Mouse (Mus musculus): Measurements from ENCODE around the gene Slc15a1. TPM values are rescaled to one million over a fixed set of nuclear protein-coding genes. Genes with fewer than 3 reads are reported as not detected.

The Slc15a1 gene
- polyA plus RNA-seq, 1 experiment from 2014 or later: not detected

GRCm38 (mm10) chr14:121462756-121463155 is 42.3 kb downstream of the Slc15a1 start:
- Histone ChIP-seq H3K4me3 (replicated peaks) (no peak overlapping the region), H3K4me1 (no peaks in the 10 kb centered on the region), H3K9me3 (replicated peaks) (no peaks in the 10 kb centered on the region), H3K27me3 (replicated peaks) (no peaks in the 10 kb centered on the region), H3K27ac (replicated peaks) (no peak overlapping the region), H3K36me3 (no peaks in the 10 kb centered on the region), H3K9ac (replicated peaks) (no peak overlapping the region), H3K4me2 (no peak overlapping the region)
- ATAC-seq (ENCODE audit: low FRiP score): no peak
- WGBS: 42% methylated on average over 5 of the region's 5 CpGs

GRCm38 (mm10) chr14:121460966-121461365 is 44.1 kb downstream of the Slc15a1 start:
- no peak overlapping the region for H3K27ac ChIP-seq (replicated peaks)
- no peak overlapping the region for H3K4me3 ChIP-seq (replicated peaks)
- H3K9ac ChIP-seq (replicated peaks): no peak overlapping the region
- H3K36me3 ChIP-seq: no peaks in the 10 kb centered on the region
- H3K27me3 ChIP-seq (replicated peaks): no peaks in the 10 kb centered on the region
- ATAC-seq (ENCODE audit: low FRiP score): no peak
- no peak overlapping the region for H3K4me2 ChIP-seq
- H3K9me3 ChIP-seq (replicated peaks): no peaks in the 10 kb centered on the region
- WGBS: 92% methylated on average over 3 of the region's 3 CpGs
- no peaks in the 10 kb centered on the region for H3K4me1 ChIP-seq

DNA sequence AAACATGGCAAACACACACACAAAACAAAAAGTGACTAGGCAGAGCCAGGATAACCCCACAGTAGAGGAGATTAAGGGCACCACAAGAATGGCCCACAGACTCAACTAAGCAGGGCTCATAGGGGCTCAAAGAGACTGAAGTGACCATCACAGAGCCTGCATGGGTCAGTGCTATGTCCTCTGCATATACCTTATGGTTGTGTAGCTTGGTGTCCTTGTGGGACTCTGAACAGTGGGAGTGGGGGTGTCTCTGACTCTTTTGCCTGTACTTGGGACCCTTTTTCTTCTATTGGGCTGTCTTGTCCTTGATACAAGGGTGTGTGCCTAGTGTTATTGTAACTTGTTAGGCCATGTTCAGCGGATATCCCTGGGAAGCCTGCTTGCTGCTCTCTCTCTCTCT is 46.5 kb downstream of the Slc15a1 start:
- H3K4me1 ChIP-seq: no peaks in the 10 kb centered on the region
- no peaks in the 10 kb centered on the region; the same call in 1 of the 2 replicates for H3K9me3 ChIP-seq (replicated peaks)
- no peak overlapping the region for H3K9ac ChIP-seq (replicated peaks)
- ATAC-seq (ENCODE audit: low FRiP score): no peak
- H3K4me2 ChIP-seq: no peak overlapping the region
- H3K27me3 ChIP-seq (replicated peaks): no peaks in the 10 kb centered on the region
- H3K4me3 ChIP-seq (replicated peaks): no peak overlapping the region
- 80% methylated on average over 1 of the region's 1 CpGs for WGBS
- H3K27ac ChIP-seq (replicated peaks): no peak overlapping the region
- H3K36me3 ChIP-seq: no peaks in the 10 kb centered on the region

DNA sequence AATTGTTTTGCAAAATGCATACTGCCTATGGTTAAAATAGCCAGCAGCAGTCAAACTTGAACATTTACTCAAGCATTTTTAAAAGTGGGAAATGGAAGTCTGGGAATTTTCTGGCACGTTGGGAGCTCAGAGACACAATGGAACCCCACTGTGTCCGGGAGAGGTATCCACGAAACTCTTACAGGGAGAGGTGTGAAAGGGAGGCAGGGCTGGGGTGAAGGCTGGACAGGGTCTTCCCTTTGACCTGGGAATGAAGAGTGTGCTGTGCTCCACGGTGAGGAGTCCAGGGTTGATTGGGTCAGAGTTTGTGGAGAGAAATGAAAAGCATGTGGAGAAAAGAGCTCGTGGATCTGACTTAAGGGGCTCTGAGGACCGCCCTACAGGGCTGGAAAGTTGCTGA is 47.5 kb downstream of the Slc15a1 start:
- no peak for ATAC-seq (ENCODE audit: low FRiP score)
- Histone ChIP-seq H3K36me3 (no peaks in the 10 kb centered on the region), H3K4me2 (no peak overlapping the region), H3K9ac (replicated peaks) (no peak overlapping the region), H3K27ac (replicated peaks) (no peak overlapping the region), H3K4me1 (no peaks in the 10 kb centered on the region), H3K9me3 (replicated peaks) (no peaks in the 10 kb centered on the region; the same call in 1 of the 2 replicates), H3K4me3 (replicated peaks) (no peak overlapping the region), H3K27me3 (replicated peaks) (no peaks in the 10 kb centered on the region)
- 69% methylated on average over 6 of the region's 6 CpGs for WGBS

- no peak for ATAC-seq (ENCODE audit: low FRiP score)
- Histone ChIP-seq H3K36me3 (no peaks in the 10 kb centered on the region), H3K27me3 (replicated peaks) (no peaks in the 10 kb centered on the region), H3K4me1 (no peaks in the 10 kb centered on the region), H3K27ac (replicated peaks) (no peak overlapping the region), H3K4me2 (no peak overlapping the region), H3K4me3 (replicated peaks) (no peak overlapping the region), H3K9ac (replicated peaks) (no peak overlapping the region), H3K9me3 (replicated peaks) (no peaks in the 10 kb centered on the region; the same call in 1 of the 2 replicates)
- 86% methylated on average over 11 of the region's 11 CpGs for whole genome bisulfite sequencing
Observed at GRCm38 (mm10) chr14:121456416-121457285, 48.4 kb downstream of the Slc15a1 start.

DNA sequence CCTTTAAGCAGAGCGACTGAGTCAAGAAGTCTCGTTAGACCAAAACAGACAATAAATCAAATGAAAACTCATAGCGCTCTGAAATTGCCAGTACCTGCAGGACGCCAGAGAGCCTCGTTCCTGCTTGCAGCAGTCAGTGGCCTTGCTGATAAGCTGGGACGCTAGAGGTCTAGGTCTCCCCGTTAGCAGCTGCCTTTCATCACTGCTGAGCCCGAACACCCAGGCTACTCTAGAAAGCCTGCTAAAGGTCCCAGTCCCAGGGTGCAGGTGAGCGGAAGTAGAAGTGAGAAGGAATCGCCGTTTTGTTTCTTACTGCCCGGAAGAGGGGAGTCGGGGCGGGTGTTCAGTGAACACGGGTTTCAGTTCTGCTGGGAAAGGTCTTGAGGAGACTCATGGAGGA is 49.1 kb downstream of the Slc15a1 start:
- WGBS: 92% methylated on average over 15 of the region's 15 CpGs
- H3K27me3 ChIP-seq (replicated peaks): no peaks in the 10 kb centered on the region

GRCm38 (mm10) chr14:121455527-121455926 is 49.5 kb downstream of the Slc15a1 start:
- H3K27ac ChIP-seq (replicated peaks): no peak overlapping the region
- H3K36me3 ChIP-seq: no peaks in the 10 kb centered on the region
- H3K9ac ChIP-seq (replicated peaks): no peak overlapping the region
- H3K4me1 ChIP-seq: peaks cover 4% of the 10 kb centered on the region; the same call in 1 of the 2 replicates
- H3K9me3 ChIP-seq (replicated peaks): no peaks in the 10 kb centered on the region; the same call in 1 of the 2 replicates
- no peaks in the 10 kb centered on the region for H3K27me3 ChIP-seq (replicated peaks)
- 7% methylated on average over 6 of the region's 6 CpGs for WGBS
- no peak for ATAC-seq (ENCODE audit: low FRiP score)
- H3K4me2 ChIP-seq: no peak overlapping the region
- no peak overlapping the region for H3K4me3 ChIP-seq (replicated peaks)

More for the DNA sequence above, 49.1 kb downstream of the Slc15a1 start:
- Histone ChIP-seq H3K9me3 (replicated peaks) (no peaks in the 10 kb centered on the region; the same call in 1 of the 2 replicates), H3K4me1 (peaks cover under 1% of the 10 kb centered on the region; the same call in 1 of the 2 replicates), H3K27ac (replicated peaks) (no peak overlapping the region), H3K4me2 (no peak overlapping the region), H3K36me3 (no peaks in the 10 kb centered on the region), H3K4me3 (replicated peaks) (no peak overlapping the region), H3K9ac (replicated peaks) (no peak overlapping the region)
- no peak for ATAC-seq (ENCODE audit: low FRiP score)

DNA sequence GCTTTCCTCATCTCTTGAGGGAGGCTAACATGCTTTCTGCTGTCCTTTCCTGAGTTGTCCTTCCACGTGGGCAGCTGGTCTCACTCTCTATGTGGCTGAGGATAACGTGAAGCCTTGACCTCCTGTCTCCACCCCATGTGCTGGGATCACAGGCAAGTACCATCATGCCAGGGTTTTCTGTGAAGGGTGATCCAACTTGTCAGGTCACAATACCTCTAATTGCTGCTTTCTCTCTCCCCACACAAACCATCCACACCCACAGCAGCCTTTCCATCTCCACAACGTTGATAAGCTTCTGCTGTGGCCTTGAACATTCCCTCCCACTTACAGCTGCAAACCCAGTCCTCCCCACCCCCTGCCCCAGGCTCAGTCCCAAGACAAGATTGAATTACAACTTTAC is 51.9 kb downstream of the Slc15a1 start:
- H3K9ac ChIP-seq (replicated peaks): no peak overlapping the region
- no peaks in the 10 kb centered on the region for H3K36me3 ChIP-seq
- H3K9me3 ChIP-seq (replicated peaks): no peaks in the 10 kb centered on the region; the same call in 1 of the 2 replicates
- no peak overlapping the region for H3K4me3 ChIP-seq (replicated peaks)
- H3K4me2 ChIP-seq: no peak overlapping the region
- WGBS: 76% methylated on average over 3 of the region's 3 CpGs
- ATAC-seq (ENCODE audit: low FRiP score): no peak
- H3K27me3 ChIP-seq (replicated peaks): no peaks in the 10 kb centered on the region
- no peak overlapping the region for H3K27ac ChIP-seq (replicated peaks)
- H3K4me1 ChIP-seq: peaks cover 4% of the 10 kb centered on the region; the same call in 1 of the 2 replicates

- ATAC-seq (ENCODE audit: low FRiP score): no peak
- H3K4me2 ChIP-seq: no peak overlapping the region
- no peaks in the 10 kb centered on the region; the same call in 1 of the 2 replicates for H3K9me3 ChIP-seq (replicated peaks)
- H3K36me3 ChIP-seq: no peaks in the 10 kb centered on the region
- H3K4me3 ChIP-seq (replicated peaks): no peak overlapping the region
- WGBS: 91% methylated on average over 6 of the region's 6 CpGs
- no peak overlapping the region for H3K27ac ChIP-seq (replicated peaks)
- no peaks in the 10 kb centered on the region for H3K27me3 ChIP-seq (replicated peaks)
- H3K9ac ChIP-seq (replicated peaks): no peak overlapping the region
- H3K4me1 ChIP-seq: peaks cover 5% of the 10 kb centered on the region; the same call in 1 of the 2 replicates
Observed at GRCm38 (mm10) chr14:121452227-121452626, 52.8 kb downstream of the Slc15a1 start.

DNA sequence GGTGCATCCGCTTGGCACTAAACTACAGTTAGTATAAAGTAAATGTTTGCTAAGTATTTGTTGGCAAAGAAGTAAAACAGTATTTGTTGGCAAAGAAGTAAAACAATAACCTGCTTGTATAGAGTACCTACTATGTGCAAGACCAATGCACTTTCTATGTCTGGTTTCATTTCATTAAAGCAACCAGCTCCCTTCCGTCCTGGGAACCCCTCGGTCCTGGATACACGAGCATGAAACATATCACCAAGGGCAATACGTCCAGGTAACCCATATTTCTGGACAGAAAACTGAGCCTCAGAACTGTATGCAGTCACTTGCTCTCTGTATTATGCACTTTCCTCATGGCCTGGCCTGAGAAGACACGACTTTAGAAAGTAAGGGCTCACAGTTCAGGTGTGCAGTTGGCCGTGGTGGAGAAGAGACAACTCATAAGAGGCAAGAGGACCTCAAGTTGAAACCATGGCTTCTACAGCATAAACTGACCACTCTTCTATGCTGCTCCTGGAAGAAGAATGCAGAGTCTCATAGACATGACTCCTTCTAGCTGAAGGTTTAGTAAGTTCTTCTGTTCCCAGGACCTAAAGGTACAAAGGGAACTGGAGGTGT is 53.5 kb downstream of the Slc15a1 start:
- H3K4me2 ChIP-seq: no peak overlapping the region
- 73% methylated on average over 7 of the region's 7 CpGs for WGBS
- no peaks in the 10 kb centered on the region for H3K27me3 ChIP-seq (replicated peaks)
- no peak overlapping the region for H3K9ac ChIP-seq (replicated peaks)
- peaks cover 12% of the 10 kb centered on the region; the same call in 1 of the 2 replicates for H3K4me1 ChIP-seq
- ATAC-seq (ENCODE audit: low FRiP score): no peak
- no peaks in the 10 kb centered on the region for H3K36me3 ChIP-seq
- no peaks in the 10 kb centered on the region; the same call in 1 of the 2 replicates for H3K9me3 ChIP-seq (replicated peaks)
- no peak overlapping the region for H3K27ac ChIP-seq (replicated peaks)
- H3K4me3 ChIP-seq (replicated peaks): no peak overlapping the region

DNA sequence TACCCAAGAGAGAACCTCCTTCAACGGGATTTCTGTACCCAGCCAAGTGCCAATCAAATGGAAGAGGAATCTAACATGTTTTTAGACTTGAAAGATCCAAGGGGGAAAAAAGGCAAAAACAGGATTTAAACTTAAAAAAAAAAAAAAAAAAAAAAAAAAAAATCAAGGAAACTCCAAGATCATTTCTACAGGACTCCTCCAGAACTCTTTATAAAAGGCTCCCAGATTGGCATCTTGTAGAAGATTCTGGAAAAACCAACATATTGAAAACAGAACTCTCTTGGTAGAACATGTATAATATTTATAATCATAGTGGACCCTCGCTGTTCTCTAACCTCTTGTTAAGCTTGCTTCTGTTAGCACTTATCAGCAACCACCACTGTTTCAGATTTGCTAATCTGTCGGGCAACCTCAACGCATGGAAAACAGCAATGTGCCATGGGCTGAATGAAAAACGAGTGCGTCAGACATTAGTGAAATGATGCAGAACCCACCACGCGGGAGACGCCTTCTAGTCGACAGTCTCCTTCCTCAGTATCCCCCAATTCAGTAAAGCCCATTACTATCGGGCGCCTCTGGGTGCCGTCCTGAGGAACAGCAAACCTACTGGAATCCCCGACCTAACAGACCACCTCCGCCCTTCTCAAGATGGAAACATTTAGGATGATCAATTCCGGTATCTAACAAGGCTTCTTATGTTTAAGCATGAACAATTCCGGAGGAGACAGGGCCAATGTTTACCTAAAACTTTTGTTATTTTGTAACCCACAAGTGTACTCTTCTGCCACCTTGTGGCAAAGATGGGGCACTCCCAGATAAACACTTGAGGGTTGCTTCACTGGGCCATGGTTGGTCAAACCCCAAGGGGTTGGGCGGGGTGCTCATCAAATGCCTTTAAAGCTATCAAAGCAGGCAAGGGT is 54.3 kb downstream of the Slc15a1 start:
- Histone ChIP-seq H3K4me3 (replicated peaks) (0 out of 2 replicates have a peak overlapping the region, but pooled peaks have one; percentile 5), H3K27me3 (replicated peaks) (no peaks in the 10 kb centered on the region), H3K9me3 (replicated peaks) (no peaks in the 10 kb centered on the region; the same call in 1 of the 2 replicates), H3K4me1 (peaks cover 14% of the 10 kb centered on the region; the same call in 1 of the 2 replicates), H3K36me3 (no peaks in the 10 kb centered on the region), H3K4me2 (peak overlapping the region; percentile 48), H3K27ac (replicated peaks) (no peak overlapping the region), H3K9ac (replicated peaks) (no peak overlapping the region)
- WGBS: 27% methylated on average over 18 of the region's 18 CpGs
- no peak for ATAC-seq (ENCODE audit: low FRiP score)

Data from neural tube, embryonic 15.5 days (tissue).